Mouse (Mus musculus): Measurements from ENCODE around the gene Pdlim7. TPM values are rescaled to one million over a fixed set of nuclear protein-coding genes. Genes with fewer than 3 reads are reported as not detected.
A peak's percentile ranks its signal among the peaks of the same experiment; 100 is the strongest.

Gene Pdlim7
- polyA plus RNA-seq, 1 experiment from 2014 or later: 147 TPM

- Histone ChIP-seq H3K4me3 (replicated peaks; ENCODE audit: low read length) (peak overlapping the region; percentile 67; the same call in 1 of the 2 replicates), H3K9ac (replicated peaks; ENCODE audit: low read depth, low read length) (peak overlapping the region; percentile 98; the same call in 1 of the 2 replicates), H3K4me1 (replicated peaks; ENCODE audit: control insufficient read depth, insufficient read depth, low read length) (peaks cover 43% of the 10 kb centered on the region), H3K36me3 (ENCODE audit: control insufficient read depth, insufficient read depth) (peaks cover 36% of the 10 kb centered on the region), H3K4me2 (ENCODE audit: low read length) (peak overlapping the region; percentile 89), H3K9me3 (ENCODE audit: control insufficient read depth, low read length) (no peaks in the 10 kb centered on the region), H3K27me3 (replicated peaks; ENCODE audit: control insufficient read depth, insufficient read depth, low read length) (no peaks in the 10 kb centered on the region), H3K27ac (ENCODE audit: low read length) (peak overlapping the region; percentile 97)
- WGBS: 76% methylated on average over 7 of the region's 7 CpGs
- no peak for ATAC-seq
These were observed 30.9 kb downstream of the Pdlim7 start for GRCm38 (mm10) chr13:55482542-55482941.

GRCm38 (mm10) chr13:55479929-55480328 lies 33.5 kb downstream of the Pdlim7 start:
- Histone ChIP-seq H3K4me3 (replicated peaks; ENCODE audit: low read length) (no peak overlapping the region), H3K4me1 (replicated peaks; ENCODE audit: control insufficient read depth, insufficient read depth, low read length) (peaks cover 36% of the 10 kb centered on the region), H3K27me3 (replicated peaks; ENCODE audit: control insufficient read depth, insufficient read depth, low read length) (no peaks in the 10 kb centered on the region), H3K36me3 (ENCODE audit: control insufficient read depth, insufficient read depth) (peaks cover 60% of the 10 kb centered on the region), H3K9ac (replicated peaks; ENCODE audit: low read depth, low read length) (no peak overlapping the region), H3K27ac (ENCODE audit: low read length) (no peak overlapping the region), H3K4me2 (ENCODE audit: low read length) (no peak overlapping the region), H3K9me3 (ENCODE audit: control insufficient read depth, low read length) (no peaks in the 10 kb centered on the region)
- ATAC-seq: no peak

GRCm38 (mm10) chr13:55479008-55479407 lies 34.5 kb downstream of the Pdlim7 start:
- ATAC-seq: no peak
- Histone ChIP-seq H3K27me3 (replicated peaks; ENCODE audit: control insufficient read depth, insufficient read depth, low read length) (no peaks in the 10 kb centered on the region), H3K4me1 (replicated peaks; ENCODE audit: control insufficient read depth, insufficient read depth, low read length) (peaks cover 36% of the 10 kb centered on the region), H3K4me3 (replicated peaks; ENCODE audit: low read length) (no peak overlapping the region), H3K27ac (ENCODE audit: low read length) (no peak overlapping the region; the same call in 1 of the 2 replicates), H3K9ac (replicated peaks; ENCODE audit: low read depth, low read length) (no peak overlapping the region), H3K36me3 (ENCODE audit: control insufficient read depth, insufficient read depth) (peaks cover 60% of the 10 kb centered on the region), H3K4me2 (ENCODE audit: low read length) (no peak overlapping the region), H3K9me3 (ENCODE audit: control insufficient read depth, low read length) (no peaks in the 10 kb centered on the region)
- WGBS: 87% methylated on average over 7 of the region's 7 CpGs

- peaks cover 67% of the 10 kb centered on the region for H3K36me3 ChIP-seq (ENCODE audit: control insufficient read depth, insufficient read depth)
- 49% methylated on average over 5 of the region's 5 CpGs for WGBS
- H3K27me3 ChIP-seq (replicated peaks; ENCODE audit: control insufficient read depth, insufficient read depth, low read length): no peaks in the 10 kb centered on the region
- no peaks in the 10 kb centered on the region for H3K9me3 ChIP-seq (ENCODE audit: control insufficient read depth, low read length)
- H3K27ac ChIP-seq (ENCODE audit: low read length): no peak overlapping the region
- H3K4me1 ChIP-seq (replicated peaks; ENCODE audit: control insufficient read depth, insufficient read depth, low read length): peaks cover 36% of the 10 kb centered on the region
- ATAC-seq: no peak
- no peak overlapping the region for H3K9ac ChIP-seq (replicated peaks; ENCODE audit: low read depth, low read length)
- no peak overlapping the region for H3K4me2 ChIP-seq (ENCODE audit: low read length)
- no peak overlapping the region for H3K4me3 ChIP-seq (replicated peaks; ENCODE audit: low read length)
These were observed 35.4 kb downstream of the Pdlim7 start for GRCm38 (mm10) chr13:55478036-55478435.

GRCm38 (mm10) chr13:55477492-55477891 lies 36.0 kb downstream of the Pdlim7 start:
- Histone ChIP-seq H3K9ac (replicated peaks; ENCODE audit: low read depth, low read length) (no peak overlapping the region), H3K4me3 (replicated peaks; ENCODE audit: low read length) (no peak overlapping the region), H3K4me1 (replicated peaks; ENCODE audit: control insufficient read depth, insufficient read depth, low read length) (peaks cover 35% of the 10 kb centered on the region), H3K9me3 (ENCODE audit: control insufficient read depth, low read length) (no peaks in the 10 kb centered on the region), H3K27ac (ENCODE audit: low read length) (no peak overlapping the region), H3K36me3 (ENCODE audit: control insufficient read depth, insufficient read depth) (peaks cover 67% of the 10 kb centered on the region), H3K4me2 (ENCODE audit: low read length) (no peak overlapping the region), H3K27me3 (replicated peaks; ENCODE audit: control insufficient read depth, insufficient read depth, low read length) (no peaks in the 10 kb centered on the region)
- 70% methylated on average over 16 of the region's 16 CpGs for WGBS
- ATAC-seq: no peak

- no peak overlapping the region for H3K4me2 ChIP-seq (ENCODE audit: low read length)
- WGBS: 96% methylated on average over 8 of the region's 8 CpGs
- H3K36me3 ChIP-seq (ENCODE audit: control insufficient read depth, insufficient read depth): peaks cover 56% of the 10 kb centered on the region
- H3K4me1 ChIP-seq (replicated peaks; ENCODE audit: control insufficient read depth, insufficient read depth, low read length): peaks cover 35% of the 10 kb centered on the region
- H3K9me3 ChIP-seq (ENCODE audit: control insufficient read depth, low read length): no peaks in the 10 kb centered on the region
- no peak overlapping the region for H3K9ac ChIP-seq (replicated peaks; ENCODE audit: low read depth, low read length)
- H3K27ac ChIP-seq (ENCODE audit: low read length): no peak overlapping the region
- H3K27me3 ChIP-seq (replicated peaks; ENCODE audit: control insufficient read depth, insufficient read depth, low read length): no peaks in the 10 kb centered on the region
- H3K4me3 ChIP-seq (replicated peaks; ENCODE audit: low read length): no peak overlapping the region
- ATAC-seq: no peak
These were observed 37.2 kb downstream of the Pdlim7 start for GRCm38 (mm10) chr13:55476256-55476655.

GRCm38 (mm10) chr13:55475750-55476149 lies 37.7 kb downstream of the Pdlim7 start:
- 89% methylated on average over 5 of the region's 5 CpGs for WGBS

GRCm38 (mm10) chr13:55474621-55475069 lies 38.8 kb downstream of the Pdlim7 start:
- 5% methylated on average over 5 of the region's 5 CpGs for WGBS
- Histone ChIP-seq H3K9ac (replicated peaks; ENCODE audit: low read depth, low read length) (peak overlapping the region; percentile 36; the same call in 1 of the 2 replicates), H3K4me3 (replicated peaks; ENCODE audit: low read length) (no peak overlapping the region), H3K4me2 (ENCODE audit: low read length) (peak overlapping the region; percentile 24; the same call in 1 of the 2 replicates), H3K4me1 (replicated peaks; ENCODE audit: control insufficient read depth, insufficient read depth, low read length) (peaks cover 51% of the 10 kb centered on the region), H3K36me3 (ENCODE audit: control insufficient read depth, insufficient read depth) (peaks cover 40% of the 10 kb centered on the region), H3K27ac (ENCODE audit: low read length) (peak overlapping the region; percentile 55), H3K9me3 (ENCODE audit: control insufficient read depth, low read length) (no peaks in the 10 kb centered on the region), H3K27me3 (replicated peaks; ENCODE audit: control insufficient read depth, insufficient read depth, low read length) (no peaks in the 10 kb centered on the region)
- ATAC-seq: peak; percentile 30

More at GRCm38 (mm10) chr13:55475750-55476149, 37.7 kb downstream of the Pdlim7 start:
- Histone ChIP-seq H3K36me3 (ENCODE audit: control insufficient read depth, insufficient read depth) (peaks cover 51% of the 10 kb centered on the region), H3K4me2 (ENCODE audit: low read length) (no peak overlapping the region), H3K9me3 (ENCODE audit: control insufficient read depth, low read length) (no peaks in the 10 kb centered on the region), H3K27ac (ENCODE audit: low read length) (no peak overlapping the region), H3K27me3 (replicated peaks; ENCODE audit: control insufficient read depth, insufficient read depth, low read length) (no peaks in the 10 kb centered on the region), H3K9ac (replicated peaks; ENCODE audit: low read depth, low read length) (no peak overlapping the region), H3K4me3 (replicated peaks; ENCODE audit: low read length) (no peak overlapping the region), H3K4me1 (replicated peaks; ENCODE audit: control insufficient read depth, insufficient read depth, low read length) (peaks cover 40% of the 10 kb centered on the region)
- ATAC-seq: no peak

- Histone ChIP-seq H3K36me3 (ENCODE audit: control insufficient read depth, insufficient read depth) (peaks cover 34% of the 10 kb centered on the region), H3K9ac (replicated peaks; ENCODE audit: low read depth, low read length) (no peak overlapping the region), H3K4me1 (replicated peaks; ENCODE audit: control insufficient read depth, insufficient read depth, low read length) (peaks cover 58% of the 10 kb centered on the region), H3K4me3 (replicated peaks; ENCODE audit: low read length) (no peak overlapping the region), H3K9me3 (ENCODE audit: control insufficient read depth, low read length) (no peaks in the 10 kb centered on the region), H3K27me3 (replicated peaks; ENCODE audit: control insufficient read depth, insufficient read depth, low read length) (no peaks in the 10 kb centered on the region), H3K4me2 (ENCODE audit: low read length) (peak overlapping the region; percentile 1; the same call in 1 of the 2 replicates), H3K27ac (ENCODE audit: low read length) (peak overlapping the region; percentile 33; the same call in 1 of the 2 replicates)
- no peak for ATAC-seq
- WGBS: 51% methylated on average over 11 of the region's 11 CpGs
These were observed 39.5 kb downstream of the Pdlim7 start for GRCm38 (mm10) chr13:55473961-55474360.
